ENCODE assay signal across 47 mouse cellular contexts in the genomic region with DNA sequence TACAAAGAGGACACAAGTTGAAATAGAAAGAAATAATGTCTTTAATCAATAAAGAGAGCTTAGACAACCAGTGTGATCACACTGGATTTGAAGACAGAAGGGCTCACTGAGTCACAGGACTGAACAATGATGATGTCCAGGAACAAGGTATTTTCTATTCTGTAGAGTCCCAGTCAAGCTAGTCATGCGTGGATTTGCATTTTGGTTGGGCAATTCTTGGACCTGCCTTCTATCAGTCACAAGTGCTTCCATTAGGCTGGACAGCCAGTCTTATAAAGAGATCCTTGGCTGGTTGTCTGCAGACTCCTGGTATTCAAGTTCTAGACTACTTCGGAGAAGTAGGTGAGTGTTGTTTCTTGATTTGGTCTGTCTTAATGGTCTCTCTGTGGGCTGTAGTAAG. TPM values are rescaled to one million over a fixed set of nuclear protein-coding genes. Genes with fewer than 3 reads are reported as not detected.
"Had no signal": no experiment of that assay in that cellular context is flagged by ENCODE, and none has a peak within 500 bp of the region (broad histone marks: within the 10 kb centered on the region; RNA-seq: fewer than 3 reads in every experiment).

TSS of gene Sprr2i (plus strand) at position 301 of the 400 bp plus-strand sequence.

- H3K4me2 ChIP-seq: limb, embryonic 12.5 days; limb, embryonic 13.5 days; limb, embryonic 15.5 days; liver, embryonic 11.5 days; liver, embryonic 12.5 days; liver, embryonic 13.5 days; liver, embryonic 15.5 days; lung, embryonic 14.5 days; lung, embryonic 15.5 days; midbrain, embryonic 11.5 days; midbrain, embryonic 12.5 days; midbrain, embryonic 13.5 days; midbrain, embryonic 15.5 days had no signal

- H3K4me3 ChIP-seq: limb, embryonic 10.5 days; limb, embryonic 12.5 days; limb, embryonic 13.5 days; limb, embryonic 15.5 days; liver, embryonic 12.5 days; liver, embryonic 13.5 days; liver, embryonic 15.5 days; lung, embryonic 15.5 days; megakaryocyte, embryonic 14.5 days; midbrain, embryonic 10.5 days; midbrain, embryonic 12.5 days; midbrain, embryonic 13.5 days; midbrain, embryonic 15.5 days; myocyte had no signal

- H3K9me3 ChIP-seq: limb, embryonic 10.5 days; limb, embryonic 12.5 days; limb, embryonic 13.5 days; limb, embryonic 15.5 days; liver, embryonic 12.5 days; liver, embryonic 13.5 days; liver, embryonic 15.5 days; lung, embryonic 15.5 days; midbrain, embryonic 10.5 days; midbrain, embryonic 12.5 days; midbrain, embryonic 13.5 days; midbrain, embryonic 15.5 days had no signal

- DNase-seq: left cerebral cortex, postnatal 4 days; liver; liver, embryonic 13.5 days; liver, postnatal 0 days; lung, adult 18-20 months; lung, adult 2 months; lung, embryonic 14.5 days; lung, postnatal 10 days; lung, postnatal 14 days; lung, postnatal 36 days; lung, postnatal 4 days; midbrain, embryonic 14.5 days had no signal

- H3K27ac ChIP-seq: limb, embryonic 10.5 days; limb, embryonic 12.5 days; limb, embryonic 13.5 days; limb, embryonic 15.5 days; liver, embryonic 12.5 days; liver, embryonic 13.5 days; liver, embryonic 14.5 days; liver, embryonic 15.5 days; lung, embryonic 15.5 days; macrophage; midbrain, embryonic 10.5 days; midbrain, embryonic 12.5 days; midbrain, embryonic 13.5 days; midbrain, embryonic 15.5 days had no signal

- H3K27me3 ChIP-seq: limb, embryonic 12.5 days; limb, embryonic 13.5 days; limb, embryonic 15.5 days; liver, embryonic 12.5 days; liver, embryonic 13.5 days; liver, embryonic 15.5 days; lung, embryonic 15.5 days; megakaryocyte, embryonic 14.5 days; midbrain, embryonic 12.5 days; midbrain, embryonic 13.5 days; midbrain, embryonic 15.5 days had no signal

- H3K36me3 ChIP-seq: limb, embryonic 10.5 days; limb, embryonic 12.5 days; limb, embryonic 13.5 days; limb, embryonic 15.5 days; liver, embryonic 12.5 days; liver, embryonic 13.5 days; liver, embryonic 15.5 days; lung, embryonic 15.5 days; midbrain, embryonic 10.5 days; midbrain, embryonic 12.5 days; midbrain, embryonic 13.5 days; midbrain, embryonic 15.5 days had no signal

- H3K9ac ChIP-seq: limb, embryonic 12.5 days; limb, embryonic 13.5 days; limb, embryonic 15.5 days; liver, embryonic 12.5 days; liver, embryonic 13.5 days; liver, embryonic 14.5 days; liver, embryonic 15.5 days; liver, postnatal 0 days; lung, embryonic 14.5 days; lung, embryonic 15.5 days; midbrain, embryonic 12.5 days; midbrain, embryonic 13.5 days; midbrain, embryonic 15.5 days had no signal

- ATAC-seq: liver, embryonic 12.5 days; liver, postnatal 0 days; lung, postnatal 0 days; midbrain, embryonic 13.5 days; midbrain, embryonic 15.5 days; midbrain, embryonic 16.5 days had no signal

- H3K4me1 ChIP-seq: limb, embryonic 10.5 days; limb, embryonic 12.5 days; limb, embryonic 13.5 days; limb, embryonic 15.5 days; liver, embryonic 12.5 days; liver, embryonic 13.5 days; liver, embryonic 15.5 days; lung, embryonic 15.5 days; megakaryocyte, embryonic 14.5 days; midbrain, embryonic 10.5 days; midbrain, embryonic 12.5 days; midbrain, embryonic 13.5 days; midbrain, embryonic 15.5 days had no signal

RNA-seq across cellular contexts. Expression of gene Sprr2i, which starts in this region (rescaled TPM):
- total RNA-seq: left cerebral cortex, adult 8-10 months; left cerebral cortex, postnatal 10 days; left cerebral cortex, postnatal 14 days; left cerebral cortex, postnatal 25 days; left cerebral cortex, postnatal 36 days; left cerebral cortex, postnatal 4 days; liver, adult 2 months; megakaryocyte progenitor cell, adult 5-6 weeks; megakaryocyte, adult 5-6 weeks; megakaryocyte-erythroid progenitor cell, adult 5-6 weeks; midbrain, postnatal 0 days; monocyte, adult 5-6 weeks had no signal
- polyA plus RNA-seq: limb, embryonic 10.5 days; limb, embryonic 11.5 days; limb, embryonic 12.5 days; limb, embryonic 13.5 days; limb, embryonic 14.5 days; limb, embryonic 15.5 days; liver, adult 2 months; liver, embryonic 11.5 days; liver, embryonic 12.5 days; liver, embryonic 13.5 days; liver, embryonic 14.5 days; liver, embryonic 15.5 days; liver, embryonic 16.5 days; liver, postnatal 0 days; lung, embryonic 14.5 days; lung, embryonic 15.5 days; lung, embryonic 16.5 days; lung, postnatal 0 days; macrophage; midbrain, embryonic 10.5 days; midbrain, embryonic 11.5 days; midbrain, embryonic 12.5 days; midbrain, embryonic 13.5 days; midbrain, embryonic 14.5 days; midbrain, embryonic 15.5 days; midbrain, embryonic 16.5 days; midbrain, postnatal 0 days; myocyte; neural tube, embryonic 11.5 days had no signal
